Mouse (Mus musculus): ENCODE data around the gene Rab8a.

Rab8a gene

GRCm38 (mm10) chr8:72213536-72213935 is 52.5 kb downstream of the Rab8a start, which contains the start of gene Gm11034:
Gene Gm11034, minus strand, starts transcription at chr8:72213636.
- DNase-seq, result no peak

DNA sequence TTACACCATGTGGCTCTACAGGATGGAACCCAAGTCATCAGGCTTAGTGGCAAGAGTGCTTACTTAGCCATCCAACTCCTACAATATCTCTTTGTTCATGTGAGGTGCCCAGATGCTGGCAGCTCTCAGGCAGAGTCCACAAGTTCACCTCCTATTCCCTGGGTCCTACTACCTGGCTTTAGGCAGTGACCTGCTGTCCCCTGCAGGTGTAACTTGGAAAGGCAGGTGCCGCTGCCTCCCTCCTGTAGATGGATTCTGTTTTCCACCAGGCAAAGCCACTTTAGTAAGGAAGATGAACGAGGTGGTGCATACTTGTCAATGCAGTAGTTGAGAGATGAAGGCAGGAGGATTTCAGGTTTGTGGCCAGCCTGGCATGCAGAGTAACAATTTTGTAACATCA is 54.1 kb downstream of the Rab8a start:
- no peak for DNase-seq

GRCm38 (mm10) chr8:72215871-72216270 is 54.9 kb downstream of the Rab8a start:
- no peak for DNase-seq

GRCm38 (mm10) chr8:72218781-72219540 is 58.0 kb downstream of the Rab8a start:
- DNase-seq, result no peak

DNA sequence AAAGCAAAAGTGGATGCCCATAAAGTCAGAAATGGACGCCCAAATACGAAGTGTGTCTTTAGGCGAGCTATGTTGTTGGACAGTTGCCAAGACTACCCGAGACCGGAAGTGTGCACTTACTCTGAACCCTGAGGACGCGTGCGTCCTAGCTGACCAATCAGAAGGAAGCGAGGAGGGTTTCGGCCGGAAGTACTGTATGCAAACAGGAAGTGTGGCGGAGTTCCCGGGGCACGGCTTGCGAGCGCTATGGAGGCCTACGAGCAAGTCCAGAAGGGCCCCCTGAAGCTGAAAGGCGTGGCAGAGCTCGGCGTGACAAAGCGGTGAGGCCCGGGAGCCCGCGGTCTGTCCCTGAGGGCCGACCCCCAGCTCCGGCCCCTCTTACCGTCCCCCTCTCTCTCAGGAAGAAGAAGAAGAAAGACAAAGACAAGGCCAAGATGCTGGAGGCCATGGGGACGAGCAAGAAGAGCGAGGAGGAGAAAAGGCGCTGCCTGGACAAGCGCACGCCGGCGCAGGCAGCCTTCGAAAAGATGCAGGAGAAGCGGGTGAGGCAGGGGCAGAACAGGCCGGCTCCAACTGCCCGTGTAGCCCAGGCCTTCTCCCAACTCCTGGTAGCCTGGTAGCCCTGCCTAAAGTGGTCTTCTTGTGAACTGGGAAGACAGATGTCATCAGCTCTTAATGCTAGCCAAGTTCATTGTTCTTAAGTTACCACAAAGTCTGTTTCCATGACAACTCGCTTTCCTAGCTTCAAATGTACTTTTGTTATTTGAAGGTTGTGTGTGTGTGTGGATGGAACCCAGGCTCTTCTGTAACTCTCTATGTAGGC is 58.8 kb downstream of the Rab8a start, which contains the start of gene Fam32a:
Gene Fam32a (plus strand): TSS at position 190 of the 823 bp plus-strand sequence.
- peak; percentile 78 for DNase-seq

- DNase-seq, result no peak
These were observed 59.8 kb downstream of the Rab8a start for GRCm38 (mm10) chr8:72220758-72221157.

- DNase-seq, result no peak
These were observed 61.7 kb downstream of the Rab8a start for GRCm38 (mm10) chr8:72222656-72223055.

Measured in right cerebral cortex, postnatal 4 days (tissue).